Mouse (Mus musculus) lung, embryonic 15.5 days (tissue): ENCODE measurements at regions not wholly inside any gene's neighbourhood (a gene's known extent, or its start where the extent isn't known, plus 50 kb on each side); places are given as distances from the start of the nearest gene placed in this dataset.

Experiments used
- ATAC-seq: fragments of 200-750 bp; cut with Nextera tagmentation; 2 replicates; pipeline ENCODE4 v1.8.0; 2017; ENCODE audit warnings: moderate number of reproducible peaks, borderline replicate concordance; ENCODE audit not compliant: low FRiP score, low TSS enrichment; ENCODE audit errors: extremely low read depth
- H3K27ac ChIP-seq: fragments of 300-500 bp; sonication (generic); 2 replicates; pipeline ENCODE4 v1.5.1; 2015; ENCODE audit warnings: moderate library complexity, mild to moderate bottlenecking, inconsistent platforms
- H3K27me3 ChIP-seq: fragments of 300-500 bp; sonication (generic); 2 replicates; pipeline ENCODE4 v1.6.1; 2015; ENCODE audit warnings: inconsistent platforms
- H3K36me3 ChIP-seq: fragments of 300-500 bp; sonication (generic); 2 replicates; pipeline ENCODE4 v1.6.1; 2015; ENCODE audit warnings: inconsistent platforms
- H3K4me1 ChIP-seq: fragments of 300-500 bp; sonication (generic); 2 replicates; pipeline ENCODE4 v1.6.1; 2015; ENCODE audit warnings: inconsistent platforms
- H3K4me2 ChIP-seq: fragments of 300-500 bp; sonication (generic); 2 replicates; pipeline ENCODE4 v1.6.1; 2015; ENCODE audit warnings: inconsistent platforms, mild to moderate bottlenecking, moderate library complexity
- H3K4me3 ChIP-seq: fragments of 300-500 bp; sonication (generic); 2 replicates; pipeline ENCODE4 v1.5.1; 2015; ENCODE audit warnings: mild to moderate bottlenecking, inconsistent platforms
- H3K9ac ChIP-seq: fragments of 300-500 bp; sonication (generic); 2 replicates; pipeline ENCODE4 v1.6.1; 2015; ENCODE audit warnings: inconsistent platforms
- H3K9me3 ChIP-seq: fragments of 300-500 bp; sonication (generic); 2 replicates; pipeline ENCODE4 v1.6.1; 2016; ENCODE audit warnings: inconsistent platforms
- WGBS: fragments of 180-500 bp; shearing (Covaris S2); methylation state at CpG from one replicate; pipeline ENCODE4 v1.1.7; 2015; 5-methylcytosine and 5-hydroxymethylcytosine counted together

GRCm38 (mm10) chr1:19973981-19974380 is 643.9 kb downstream of the Pkhd1 start:
- Histone ChIP-seq H3K9ac (no peak overlapping the region), H3K4me3 (no peak overlapping the region), H3K4me2 (no peak overlapping the region), H3K9me3 (no peaks in the 10 kb centered on the region), H3K27ac (no peak overlapping the region), H3K36me3 (no peaks in the 10 kb centered on the region), H3K4me1 (no peaks in the 10 kb centered on the region), H3K27me3 (no peaks in the 10 kb centered on the region)
- WGBS, result 35% methylated on average over 2 of the region's 2 CpGs
- no peak for ATAC-seq

GRCm38 (mm10) chr1:19975436-19975835 is 642.4 kb downstream of the Pkhd1 start:
- no peak overlapping the region for H3K4me3 ChIP-seq
- ATAC-seq, result no peak

GRCm38 (mm10) chr1:19981189-19981588 is 636.7 kb downstream of the Pkhd1 start:
- Histone ChIP-seq H3K27ac (no peak overlapping the region), H3K9ac (no peak overlapping the region), H3K27me3 (no peaks in the 10 kb centered on the region), H3K4me1 (no peaks in the 10 kb centered on the region), H3K4me3 (no peak overlapping the region), H3K9me3 (no peaks in the 10 kb centered on the region), H3K36me3 (no peaks in the 10 kb centered on the region), H3K4me2 (no peak overlapping the region)
- ATAC-seq, result no peak
- WGBS, result 86% methylated on average over 1 of the region's 1 CpGs

More at GRCm38 (mm10) chr1:19975436-19975835, 642.4 kb downstream of the Pkhd1 start:
- H3K27ac ChIP-seq, result no peak overlapping the region
- H3K9ac ChIP-seq, result no peak overlapping the region
- H3K9me3 ChIP-seq, result no peaks in the 10 kb centered on the region
- no peaks in the 10 kb centered on the region for H3K27me3 ChIP-seq
- no peaks in the 10 kb centered on the region for H3K36me3 ChIP-seq
- no peaks in the 10 kb centered on the region for H3K4me1 ChIP-seq
- H3K4me2 ChIP-seq, result no peak overlapping the region

GRCm38 (mm10) chr1:19982791-19983190 is 635.1 kb downstream of the Pkhd1 start:
- H3K9me3 ChIP-seq, result no peaks in the 10 kb centered on the region
- no peak overlapping the region for H3K4me3 ChIP-seq
- H3K9ac ChIP-seq, result no peak overlapping the region
- 41% methylated on average over 3 of the region's 3 CpGs for WGBS
- no peaks in the 10 kb centered on the region for H3K36me3 ChIP-seq
- no peak overlapping the region for H3K4me2 ChIP-seq
- H3K27me3 ChIP-seq, result no peaks in the 10 kb centered on the region
- ATAC-seq, result no peak
- H3K27ac ChIP-seq, result no peak overlapping the region
- H3K4me1 ChIP-seq, result no peaks in the 10 kb centered on the region

GRCm38 (mm10) chr1:19983504-19983903 is 634.4 kb downstream of the Pkhd1 start:
- H3K27me3 ChIP-seq, result no peaks in the 10 kb centered on the region
- WGBS, result 23% methylated on average over 2 of the region's 2 CpGs

GRCm38 (mm10) chr1:19989921-19990320 is 627.9 kb downstream of the Pkhd1 start:
- Histone ChIP-seq H3K9ac (no peak overlapping the region), H3K27ac (no peak overlapping the region), H3K4me2 (no peak overlapping the region), H3K9me3 (no peaks in the 10 kb centered on the region), H3K4me3 (no peak overlapping the region), H3K4me1 (no peaks in the 10 kb centered on the region), H3K27me3 (no peaks in the 10 kb centered on the region), H3K36me3 (no peaks in the 10 kb centered on the region)
- ATAC-seq, result no peak
- 65% methylated on average over 4 of the region's 4 CpGs for WGBS

More at GRCm38 (mm10) chr1:19983504-19983903, 634.4 kb downstream of the Pkhd1 start:
- H3K4me1 ChIP-seq, result no peaks in the 10 kb centered on the region
- H3K4me3 ChIP-seq, result no peak overlapping the region
- H3K27ac ChIP-seq, result no peak overlapping the region
- H3K36me3 ChIP-seq, result no peaks in the 10 kb centered on the region
- no peaks in the 10 kb centered on the region for H3K9me3 ChIP-seq
- H3K4me2 ChIP-seq, result no peak overlapping the region
- no peak overlapping the region for H3K9ac ChIP-seq
- no peak for ATAC-seq
